Mouse (Mus musculus): Measurements from ENCODE around the gene B230104I21Rik. TPM values are rescaled to one million over a fixed set of nuclear protein-coding genes. Genes with fewer than 3 reads are reported as not detected.

The B230104I21Rik gene
- polyA plus RNA-seq, 1 experiment from 2014 or later: not detected

- no peak overlapping the region for H3K4me2 ChIP-seq (ENCODE audit: low read depth, low read length)
- H3K27me3 ChIP-seq (ENCODE audit: control insufficient read depth, insufficient read depth, low read length): no peaks in the 10 kb centered on the region
- no peak overlapping the region for H3K4me3 ChIP-seq (ENCODE audit: low read depth, low read length)
- H3K9ac ChIP-seq (replicated peaks; ENCODE audit: low read depth, low read length): no peak overlapping the region
- H3K27ac ChIP-seq (ENCODE audit: low read depth, low read length): no peak overlapping the region
- H3K36me3 ChIP-seq (ENCODE audit: control insufficient read depth, insufficient read depth, low read length): no peaks in the 10 kb centered on the region
- no peaks in the 10 kb centered on the region for H3K9me3 ChIP-seq (ENCODE audit: control insufficient read depth, low read length)
- 64% methylated on average over 9 of the region's 9 CpGs for WGBS
- H3K4me1 ChIP-seq (ENCODE audit: control insufficient read depth, insufficient read depth, low read length): no peaks in the 10 kb centered on the region
- ATAC-seq (ENCODE audit: low read depth): no peak
Observed at GRCm38 (mm10) chr4:154359762-154360300, 23.9 kb downstream of the B230104I21Rik start.

GRCm38 (mm10) chr4:154360441-154360840 lies 24.5 kb downstream of the B230104I21Rik start:
- Histone ChIP-seq H3K4me2 (ENCODE audit: low read depth, low read length) (no peak overlapping the region), H3K4me3 (ENCODE audit: low read depth, low read length) (no peak overlapping the region), H3K36me3 (ENCODE audit: control insufficient read depth, insufficient read depth, low read length) (no peaks in the 10 kb centered on the region), H3K4me1 (ENCODE audit: control insufficient read depth, insufficient read depth, low read length) (no peaks in the 10 kb centered on the region), H3K27me3 (ENCODE audit: control insufficient read depth, insufficient read depth, low read length) (no peaks in the 10 kb centered on the region), H3K9ac (replicated peaks; ENCODE audit: low read depth, low read length) (no peak overlapping the region), H3K9me3 (ENCODE audit: control insufficient read depth, low read length) (no peaks in the 10 kb centered on the region), H3K27ac (ENCODE audit: low read depth, low read length) (no peak overlapping the region)
- no peak for ATAC-seq (ENCODE audit: low read depth)
- 91% methylated on average over 6 of the region's 7 CpGs for WGBS

- no peak overlapping the region for H3K9ac ChIP-seq (replicated peaks; ENCODE audit: low read depth, low read length)
- H3K27ac ChIP-seq (ENCODE audit: low read depth, low read length): no peak overlapping the region
- H3K36me3 ChIP-seq (ENCODE audit: control insufficient read depth, insufficient read depth, low read length): no peaks in the 10 kb centered on the region
- no peaks in the 10 kb centered on the region for H3K27me3 ChIP-seq (ENCODE audit: control insufficient read depth, insufficient read depth, low read length)
- no peak for ATAC-seq (ENCODE audit: low read depth)
- WGBS: 81% methylated on average over 3 of the region's 3 CpGs
- H3K9me3 ChIP-seq (ENCODE audit: control insufficient read depth, low read length): no peaks in the 10 kb centered on the region
- no peak overlapping the region for H3K4me3 ChIP-seq (ENCODE audit: low read depth, low read length)
- no peak overlapping the region for H3K4me2 ChIP-seq (ENCODE audit: low read depth, low read length)
- no peaks in the 10 kb centered on the region for H3K4me1 ChIP-seq (ENCODE audit: control insufficient read depth, insufficient read depth, low read length)
Observed at GRCm38 (mm10) chr4:154360850-154361249, 24.9 kb downstream of the B230104I21Rik start.

- H3K9me3 ChIP-seq (ENCODE audit: control insufficient read depth, low read length): no peaks in the 10 kb centered on the region
- H3K9ac ChIP-seq (replicated peaks; ENCODE audit: low read depth, low read length): no peak overlapping the region
- no peak overlapping the region for H3K4me2 ChIP-seq (ENCODE audit: low read depth, low read length)
- H3K4me1 ChIP-seq (ENCODE audit: control insufficient read depth, insufficient read depth, low read length): no peaks in the 10 kb centered on the region
- no peaks in the 10 kb centered on the region for H3K27me3 ChIP-seq (ENCODE audit: control insufficient read depth, insufficient read depth, low read length)
- no peaks in the 10 kb centered on the region for H3K36me3 ChIP-seq (ENCODE audit: control insufficient read depth, insufficient read depth, low read length)
- no peak overlapping the region for H3K27ac ChIP-seq (ENCODE audit: low read depth, low read length)
- no peak for ATAC-seq (ENCODE audit: low read depth)
- no peak overlapping the region for H3K4me3 ChIP-seq (ENCODE audit: low read depth, low read length)
- WGBS: 90% methylated on average over 2 of the region's 2 CpGs
Observed at GRCm38 (mm10) chr4:154364752-154365151, 28.8 kb downstream of the B230104I21Rik start.

GRCm38 (mm10) chr4:154366836-154367235 lies 30.9 kb downstream of the B230104I21Rik start:
- WGBS: 89% methylated on average over 6 of the region's 6 CpGs
- H3K4me2 ChIP-seq (ENCODE audit: low read depth, low read length): no peak overlapping the region
- no peak overlapping the region for H3K9ac ChIP-seq (replicated peaks; ENCODE audit: low read depth, low read length)
- H3K27me3 ChIP-seq (ENCODE audit: control insufficient read depth, insufficient read depth, low read length): no peaks in the 10 kb centered on the region
- H3K4me1 ChIP-seq (ENCODE audit: control insufficient read depth, insufficient read depth, low read length): no peaks in the 10 kb centered on the region
- H3K27ac ChIP-seq (ENCODE audit: low read depth, low read length): no peak overlapping the region
- H3K36me3 ChIP-seq (ENCODE audit: control insufficient read depth, insufficient read depth, low read length): no peaks in the 10 kb centered on the region
- no peaks in the 10 kb centered on the region for H3K9me3 ChIP-seq (ENCODE audit: control insufficient read depth, low read length)
- no peak for ATAC-seq (ENCODE audit: low read depth)
- no peak overlapping the region for H3K4me3 ChIP-seq (ENCODE audit: low read depth, low read length)

- Histone ChIP-seq H3K4me2 (ENCODE audit: low read depth, low read length) (no peak overlapping the region), H3K4me1 (ENCODE audit: control insufficient read depth, insufficient read depth, low read length) (0 out of 2 replicates have a peak, but pooled peaks cover 2% of the 10 kb centered on the region), H3K9me3 (ENCODE audit: control insufficient read depth, low read length) (no peaks in the 10 kb centered on the region), H3K9ac (replicated peaks; ENCODE audit: low read depth, low read length) (no peak overlapping the region), H3K4me3 (ENCODE audit: low read depth, low read length) (no peak overlapping the region), H3K36me3 (ENCODE audit: control insufficient read depth, insufficient read depth, low read length) (no peaks in the 10 kb centered on the region), H3K27me3 (ENCODE audit: control insufficient read depth, insufficient read depth, low read length) (no peaks in the 10 kb centered on the region), H3K27ac (ENCODE audit: low read depth, low read length) (no peak overlapping the region)
- 85% methylated on average over 5 of the region's 5 CpGs for WGBS
- ATAC-seq (ENCODE audit: low read depth): no peak
Observed at GRCm38 (mm10) chr4:154369089-154369488, 33.2 kb downstream of the B230104I21Rik start.

- Histone ChIP-seq H3K27ac (ENCODE audit: low read depth, low read length) (no peak overlapping the region), H3K4me1 (ENCODE audit: control insufficient read depth, insufficient read depth, low read length) (0 out of 2 replicates have a peak, but pooled peaks cover 2% of the 10 kb centered on the region), H3K4me3 (ENCODE audit: low read depth, low read length) (no peak overlapping the region), H3K9ac (replicated peaks; ENCODE audit: low read depth, low read length) (no peak overlapping the region), H3K36me3 (ENCODE audit: control insufficient read depth, insufficient read depth, low read length) (no peaks in the 10 kb centered on the region), H3K27me3 (ENCODE audit: control insufficient read depth, insufficient read depth, low read length) (no peaks in the 10 kb centered on the region), H3K4me2 (ENCODE audit: low read depth, low read length) (no peak overlapping the region), H3K9me3 (ENCODE audit: control insufficient read depth, low read length) (no peaks in the 10 kb centered on the region)
- no peak for ATAC-seq (ENCODE audit: low read depth)
- WGBS: 82% methylated on average over 8 of the region's 8 CpGs
Observed at GRCm38 (mm10) chr4:154370841-154371240, 34.9 kb downstream of the B230104I21Rik start.

- Histone ChIP-seq H3K36me3 (ENCODE audit: control insufficient read depth, insufficient read depth, low read length) (no peaks in the 10 kb centered on the region), H3K27ac (ENCODE audit: low read depth, low read length) (no peak overlapping the region), H3K4me1 (ENCODE audit: control insufficient read depth, insufficient read depth, low read length) (0 out of 2 replicates have a peak, but pooled peaks cover 2% of the 10 kb centered on the region), H3K4me3 (ENCODE audit: low read depth, low read length) (no peak overlapping the region), H3K9me3 (ENCODE audit: control insufficient read depth, low read length) (no peaks in the 10 kb centered on the region), H3K4me2 (ENCODE audit: low read depth, low read length) (no peak overlapping the region), H3K9ac (replicated peaks; ENCODE audit: low read depth, low read length) (no peak overlapping the region), H3K27me3 (ENCODE audit: control insufficient read depth, insufficient read depth, low read length) (no peaks in the 10 kb centered on the region)
- 40% methylated on average over 13 of the region's 13 CpGs for WGBS
- no peak for ATAC-seq (ENCODE audit: low read depth)
Observed at GRCm38 (mm10) chr4:154371542-154372247, 35.8 kb downstream of the B230104I21Rik start.

- H3K27ac ChIP-seq (ENCODE audit: low read depth, low read length): no peak overlapping the region
- H3K4me3 ChIP-seq (ENCODE audit: low read depth, low read length): no peak overlapping the region
- no peaks in the 10 kb centered on the region for H3K9me3 ChIP-seq (ENCODE audit: control insufficient read depth, low read length)
- 0 out of 2 replicates have a peak, but pooled peaks cover 2% of the 10 kb centered on the region for H3K4me1 ChIP-seq (ENCODE audit: control insufficient read depth, insufficient read depth, low read length)
- H3K36me3 ChIP-seq (ENCODE audit: control insufficient read depth, insufficient read depth, low read length): no peaks in the 10 kb centered on the region
- no peaks in the 10 kb centered on the region for H3K27me3 ChIP-seq (ENCODE audit: control insufficient read depth, insufficient read depth, low read length)
- ATAC-seq (ENCODE audit: low read depth): no peak
- no peak overlapping the region for H3K4me2 ChIP-seq (ENCODE audit: low read depth, low read length)
- no peak overlapping the region for H3K9ac ChIP-seq (replicated peaks; ENCODE audit: low read depth, low read length)
- 83% methylated on average over 10 of the region's 10 CpGs for WGBS
Observed at GRCm38 (mm10) chr4:154375939-154376625, 40.2 kb downstream of the B230104I21Rik start.

Data from neural tube, embryonic 14.5 days (tissue).